Mouse (Mus musculus): Measurements from ENCODE around the gene 2810004N23Rik.

- TF ChIP-seq CTCF (IDR thresholded peaks at IDR 0.05; ENCODE audit: insufficient read depth, low read depth, low read length) (no peak), POLR2A (IDR thresholded peaks at IDR 0.05; ENCODE audit: insufficient read depth, low read depth, low read length) (no peak)
These were observed 47.0 kb downstream of the 2810004N23Rik start for GRCm38 (mm10) chr8:124815870-124816269.
